Mouse (Mus musculus) myocyte (in vitro differentiated cells): ENCODE results near the gene Crybb3.

ENCODE experiments used
- CEBPB ChIP-seq: IDR thresholded peaks from 2 replicates; pipeline ENCODE4 v1.6.1; 2011; ENCODE audit warnings: mild to moderate bottlenecking, moderate library complexity; ENCODE audit not compliant: poor library complexity, insufficient read depth, severe bottlenecking
- POLR2A ChIP-seq: IDR thresholded peaks from one replicate; pipeline ENCODE4 v1.6.1; 2011; ENCODE audit warnings: low read depth, mild to moderate bottlenecking, control low read depth, moderate library complexity; ENCODE audit not compliant: insufficient read length
- POLR2AphosphoS2 ChIP-seq: IDR thresholded peaks from one replicate; pipeline ENCODE4 v1.6.1; 2011; ENCODE audit warnings: low read depth, control low read depth; ENCODE audit not compliant: insufficient read length
- REST ChIP-seq: IDR thresholded peaks from one replicate; pipeline ENCODE4 v1.6.1; 2011; ENCODE audit warnings: mild to moderate bottlenecking, control low read depth, moderate library complexity; ENCODE audit not compliant: insufficient read depth, insufficient read length
- USF1 ChIP-seq: IDR thresholded peaks from one replicate; pipeline ENCODE4 v1.6.1; 2011; ENCODE audit warnings: low read depth, mild to moderate bottlenecking, control low read depth, moderate library complexity

DNA sequence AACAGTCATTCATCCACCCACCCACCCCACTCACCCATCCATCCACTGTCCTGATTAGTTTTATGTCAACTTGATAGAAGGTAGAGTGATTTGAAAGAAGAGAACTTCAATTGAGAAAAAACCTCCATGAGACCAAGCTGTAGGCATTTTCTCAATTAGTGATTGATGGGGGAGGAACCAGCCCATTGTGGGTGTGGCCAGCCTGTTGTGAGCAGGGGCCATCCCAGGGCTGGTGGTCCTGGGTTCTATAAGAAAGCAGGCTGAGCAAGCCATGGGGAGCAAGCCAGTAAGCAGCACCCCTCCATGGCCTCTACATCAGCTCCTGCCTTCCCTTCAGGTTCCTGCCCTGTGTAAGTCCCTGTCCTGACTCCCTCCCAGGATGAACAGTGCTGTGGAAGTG, 11.4 kb downstream of the Crybb3 start, which contains the start of gene Crybb2:
- TF ChIP-seq POLR2A (no peak), REST (no peak), POLR2AphosphoS2 (no peak), USF1 (no peak), CEBPB (no peak)
